Mouse (Mus musculus): ENCODE measurements around the gene Elmo1.

DNA sequence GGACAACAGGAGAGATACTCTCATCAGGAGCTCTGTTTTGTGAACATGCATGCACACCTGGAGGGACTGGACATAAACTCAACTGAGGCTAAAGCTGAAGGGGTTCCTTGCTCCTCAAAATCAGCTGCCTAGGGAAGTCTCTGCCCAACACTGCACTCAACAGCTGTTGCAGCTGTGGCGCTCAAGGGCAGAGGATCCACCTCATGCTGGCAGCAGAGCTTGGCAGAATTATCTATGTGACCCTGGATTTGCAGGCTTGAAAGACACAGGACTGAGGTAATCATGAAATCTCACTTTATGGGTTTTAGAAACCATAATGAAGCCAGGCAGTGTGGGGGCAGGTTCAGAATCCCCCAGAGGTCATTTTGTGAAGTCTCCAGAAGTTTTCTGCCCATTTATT lies 32.5 kb upstream of the Elmo1 start:
- TF ChIP-seq CTCF (IDR thresholded peaks at IDR 0.05; ENCODE audit: low read depth, low read length) (no peak), POLR2A (IDR thresholded peaks at IDR 0.05; ENCODE audit: extremely low read depth, insufficient read depth, low read length) (no peak)

Data from liver, adult 2 months (tissue).